Mouse (Mus musculus) kidney, adult 2 months (tissue): Measurements from ENCODE around the gene 1190002N15Rik.

ENCODE experiments used
- CTCF ChIP-seq: fragments of 200-500 bp; conservative IDR thresholded peaks from 2 replicates; pipeline ENCODE4 v1.5.1; 2011; ENCODE audit warnings: low read depth, mild to moderate bottlenecking, control low read depth, low read length, moderate library complexity, mixed read lengths; ENCODE audit not compliant: insufficient read depth, insufficient read length
- POLR2A ChIP-seq: fragments of 200-500 bp; IDR thresholded peaks from one replicate; pipeline ENCODE4 v1.6.1; 2011; ENCODE audit warnings: low read depth, low read length, control low read depth

DNA sequence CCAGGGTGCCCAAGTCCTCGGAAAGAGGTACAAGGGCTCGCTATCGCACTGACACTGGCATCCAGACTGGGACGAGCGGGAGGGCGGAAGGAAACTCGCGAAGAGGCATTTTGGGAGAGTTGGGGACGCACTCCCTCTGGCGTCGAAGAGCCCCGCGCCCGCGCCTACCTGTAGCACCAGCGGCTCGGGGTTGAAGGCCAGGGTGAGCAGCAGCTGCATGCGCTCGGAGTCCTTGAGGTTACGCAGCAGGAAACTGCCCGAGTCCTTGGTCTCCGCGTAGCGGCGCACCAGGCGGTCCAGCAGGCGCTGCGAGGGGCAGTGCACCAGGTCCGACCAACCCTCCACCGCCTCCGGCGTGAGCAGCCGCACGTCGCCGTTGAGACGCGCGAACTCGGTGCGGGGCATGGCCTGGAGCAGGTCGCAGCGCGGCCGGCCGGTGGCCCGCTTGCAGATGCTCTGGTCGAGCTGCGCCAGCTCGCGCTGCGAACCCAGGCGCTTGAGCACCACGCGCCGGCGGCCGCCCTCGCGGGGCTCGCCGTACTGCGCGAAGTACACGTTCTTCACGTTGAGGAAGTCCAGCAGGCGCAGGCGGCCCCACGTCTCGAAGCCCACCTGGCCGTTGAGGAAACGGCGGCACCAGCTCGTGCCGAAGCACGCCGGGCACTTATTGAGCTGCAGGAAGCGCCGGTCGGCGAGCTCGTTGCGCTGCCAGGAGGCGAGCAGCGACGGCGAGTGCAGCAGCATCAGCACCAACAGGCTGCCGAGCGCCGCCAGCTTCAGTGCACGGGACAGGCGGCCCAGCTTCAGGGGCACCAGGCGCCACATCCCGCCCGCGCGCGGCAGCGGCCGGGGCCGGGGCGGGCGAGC, 597 bp downstream of the 1190002N15Rik start:
- peak; percentile 35; the same call in 1 of the 2 replicates for TF ChIP-seq CTCF
- no peak for TF ChIP-seq POLR2A
